Mouse (Mus musculus) neural tube, embryonic 11.5 days (tissue): ENCODE data around the gene Serpinb9d. TPM values are rescaled to one million over a fixed set of nuclear protein-coding genes. Genes with fewer than 3 reads are reported as not detected.
"Not testable (repeated sequence)": the region's sequence is repeated elsewhere in the genome, so short reads cannot be mapped to it uniquely, and the experiment has no call there.

Experiments
- ATAC-seq: fragments of 200-750 bp; cut with Nextera tagmentation; 2 replicates; pipeline ENCODE4 v1.8.0; 2017; ENCODE audit warnings: moderate number of reproducible peaks, mild to moderate bottlenecking, moderate TSS enrichment, moderate library complexity; ENCODE audit not compliant: insufficient read depth, low FRiP score, low TSS enrichment
- DNase-seq: peaks from one replicate; pipeline ENCODE4 v3.0.0-alpha.2; 2015; ENCODE audit warnings: low spot score
- H3K27ac ChIP-seq: fragments of 300-500 bp; sonication (generic); 2 replicates; pipeline ENCODE4 v1.5.1; 2014; ENCODE audit warnings: low read depth, mild to moderate bottlenecking, low read length
- H3K27me3 ChIP-seq: fragments of 300-500 bp; sonication (generic); 2 replicates; pipeline ENCODE4 v1.6.1; 2014; ENCODE audit warnings: mild to moderate bottlenecking, low read length, mixed read lengths; ENCODE audit not compliant: control insufficient read depth, insufficient read depth
- H3K36me3 ChIP-seq: fragments of 300-500 bp; sonication (generic); 2 replicates; pipeline ENCODE4 v1.6.1; 2014; ENCODE audit warnings: mild to moderate bottlenecking, low read length, moderate library complexity, mixed read lengths; ENCODE audit not compliant: control insufficient read depth, insufficient read depth
- H3K4me1 ChIP-seq: fragments of 300-500 bp; sonication (generic); 2 replicates; pipeline ENCODE4 v1.6.1; 2014; ENCODE audit warnings: low read length, mixed read lengths; ENCODE audit not compliant: control insufficient read depth, insufficient read depth
- H3K4me2 ChIP-seq: fragments of 300-500 bp; sonication (generic); 2 replicates; pipeline ENCODE4 v1.6.1; 2014; ENCODE audit warnings: low read depth, mild to moderate bottlenecking, moderate library complexity
- H3K4me3 ChIP-seq: fragments of 300-500 bp; sonication (generic); 2 replicates; pipeline ENCODE4 v1.5.1; 2014; ENCODE audit warnings: low read depth, low read length
- H3K9ac ChIP-seq: fragments of 300-500 bp; sonication (generic); 2 replicates; pipeline ENCODE4 v1.6.1; 2014; ENCODE audit warnings: mild to moderate bottlenecking, low read length
- H3K9me3 ChIP-seq: fragments of 300-500 bp; sonication (generic); 2 replicates; pipeline ENCODE4 v1.6.1; 2016; ENCODE audit warnings: low read length; ENCODE audit not compliant: control insufficient read depth
- WGBS: fragments of 180-500 bp; shearing (Covaris S2); extraction: QIAGEN DNeasy Blood & Tissue Kit; methylation state at CpG from one replicate; pipeline ENCODE4 v1.1.7; 2014; 5-methylcytosine and 5-hydroxymethylcytosine counted together
- polyA plus RNA-seq: library from polyadenylated mRNA; unstranded; fragments of >200 nt; fragmentation: Nextera tagmentation; extraction: Ambion mirVana; gene quantifications from 2 replicates; pipeline ENCODE4 v1.2.1, GENCODE M21; 2014

The Serpinb9d gene
- not detected in 2 replicates for polyA plus RNA-seq

- DNase-seq (no peak), ATAC-seq (no peak)
- Histone ChIP-seq H3K9ac (no peak within 1 kb of the TSS), H3K36me3 (no peaks in the 10 kb centered on the region), H3K9me3 (no peaks in the 10 kb centered on the region), H3K4me1 (no peaks in the 10 kb centered on the region), H3K27ac (no peak within 1 kb of the TSS), H3K4me2 (no peak within 1 kb of the TSS), H3K27me3 (no peaks in the 10 kb centered on the region), H3K4me3 (no peak within 1 kb of the TSS)
- 82% methylated on average over 5 of the region's 5 CpGs for WGBS
These were observed at the start of gene Serpinb9d for GRCm38 (mm10) chr13:33192659-33193058. TSS of gene Serpinb9d (plus strand) at chr13:33192959.

- Histone ChIP-seq H3K27me3 (no peaks in the 10 kb centered on the region), H3K27ac (no peak within 1 kb of the TSS), H3K9ac (no peak within 1 kb of the TSS), H3K9me3 (no peaks in the 10 kb centered on the region), H3K4me1 (no peaks in the 10 kb centered on the region), H3K4me2 (no peak within 1 kb of the TSS), H3K36me3 (no peaks in the 10 kb centered on the region), H3K4me3 (no peak within 1 kb of the TSS)
- ATAC-seq (no peak), DNase-seq (no peak)
- WGBS, result 87% methylated on average over 4 of the region's 4 CpGs
These were observed 33.1 kb upstream of the Serpinb9d start, which contains the start of gene Serpinb9c for GRCm38 (mm10) chr13:33159642-33160041. TSS of gene Serpinb9c (minus strand) at chr13:33159742.

GRCm38 (mm10) chr13:33190486-33190885 lies 2.3 kb upstream of the Serpinb9d start:
- H3K27me3 ChIP-seq, H3K9ac ChIP-seq, H3K9me3 ChIP-seq, H3K36me3 ChIP-seq, H3K27ac ChIP-seq, H3K4me3 ChIP-seq, ATAC-seq, H3K4me1 ChIP-seq, H3K4me2 ChIP-seq, DNase-seq: not testable (repeated sequence)
- WGBS, result 90% methylated on average over 1 of the region's 1 CpGs

DNA sequence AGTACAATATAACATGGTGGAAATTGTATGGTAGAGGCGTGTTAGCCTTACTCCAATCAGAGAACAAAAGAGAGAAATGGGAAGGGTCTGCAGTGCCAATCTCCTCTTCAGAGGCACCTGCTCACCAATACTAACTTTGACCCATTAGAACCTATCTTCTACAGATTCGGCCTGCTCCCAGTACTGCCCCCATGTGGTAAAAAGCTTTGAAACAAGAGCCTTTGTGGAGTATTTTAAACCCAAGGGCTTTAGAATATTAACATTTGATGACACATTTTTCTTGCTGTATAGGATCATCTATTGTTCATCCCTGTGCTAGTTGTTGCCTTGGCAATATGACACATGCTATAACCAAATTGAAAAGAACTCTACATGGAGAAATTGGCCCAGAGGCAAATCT lies 7.0 kb downstream of the Serpinb9d start:
- 60% methylated on average over 2 of the region's 2 CpGs for WGBS
- no peak for ATAC-seq

DNA sequence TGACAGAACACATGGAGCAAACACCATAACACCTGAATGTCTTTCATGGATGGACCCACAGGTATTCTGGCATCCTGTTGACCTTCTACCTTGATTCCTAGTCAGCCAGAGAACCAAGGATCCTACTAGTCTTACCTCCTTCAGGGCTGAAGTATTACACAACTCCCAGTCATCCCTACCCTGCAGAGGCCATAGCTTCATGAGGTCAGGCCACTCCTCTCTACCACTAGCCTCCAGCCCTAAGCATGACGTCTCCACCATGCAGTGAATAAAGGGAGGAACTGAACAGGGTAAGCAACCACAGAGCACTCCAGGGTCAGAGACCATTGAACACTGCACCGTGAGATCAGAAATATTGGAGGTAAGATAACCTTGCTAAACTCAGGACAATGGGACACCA lies 56.6 kb downstream of the Serpinb9d start, which contains the start of gene Serpinb9e:
Gene Serpinb9e, plus strand, starts transcription at position 301 of the 400 bp plus-strand sequence.
- not testable (repeated sequence) for H3K27me3 ChIP-seq, H3K27ac ChIP-seq, H3K9me3 ChIP-seq

More for the DNA sequence above, 7.0 kb downstream of the Serpinb9d start:
- DNase-seq, result no peak
- H3K4me1 ChIP-seq, result no peaks in the 10 kb centered on the region
- H3K9ac ChIP-seq, result no peak overlapping the region
- H3K36me3 ChIP-seq, result no peaks in the 10 kb centered on the region
- H3K9me3 ChIP-seq, result no peaks in the 10 kb centered on the region
- H3K4me2 ChIP-seq, result no peak overlapping the region
- no peak overlapping the region for H3K4me3 ChIP-seq
- H3K27ac ChIP-seq, result no peak overlapping the region
- no peaks in the 10 kb centered on the region for H3K27me3 ChIP-seq

More for the DNA sequence above, 56.6 kb downstream of the Serpinb9d start, which contains the start of gene Serpinb9e:
- H3K4me2 ChIP-seq, H3K4me3 ChIP-seq, ATAC-seq, DNase-seq, H3K4me1 ChIP-seq, H3K36me3 ChIP-seq, H3K9ac ChIP-seq: not testable (repeated sequence)
- 80% methylated on average over 2 of the region's 2 CpGs for WGBS

Other genes with a start within 250 kb of the Serpinb9d start
- gene Serpinb6b, start 227.8 kb upstream of the Serpinb9d start, polyA plus RNA-seq, result 0.31 and 0.96 TPM in 2 replicates
- 1.2 and 1.4 TPM in 2 replicates for gene Serpinb9, start 189.7 kb upstream of the Serpinb9d start, polyA plus RNA-seq
- gene Serpinb9b, start 165.5 kb upstream of the Serpinb9d start, polyA plus RNA-seq, result 0.20 TPM in 1 of 2 replicates, not detected in the other
- not detected in 2 replicates for gene Serpinb1b, start 114.4 kb upstream of the Serpinb9d start, polyA plus RNA-seq
- gene Serpinb9c, start 33.2 kb upstream of the Serpinb9d start, polyA plus RNA-seq, result not detected in 2 replicates
- gene Serpinb9e, start 56.7 kb downstream of the Serpinb9d start, polyA plus RNA-seq, result not detected in 2 replicates
- not detected in 2 replicates for gene Serpinb9f, start 131.1 kb downstream of the Serpinb9d start, polyA plus RNA-seq
- not detected in 2 replicates for gene Gm11397, start 202.8 kb downstream of the Serpinb9d start, polyA plus RNA-seq